Mouse (Mus musculus): ENCODE measurements around the gene Gm26938. TPM values are rescaled to one million over a fixed set of nuclear protein-coding genes. Genes with fewer than 3 reads are reported as not detected.

The Gm26938 gene
- not detected for total RNA-seq (2023)

GRCm38 (mm10) chr5:139826357-139827055, at the start of gene Gm26938, which contains the start of gene Psmg3:
Gm26938 (minus strand) TSS chr5:139826407.
Psmg3 (minus strand) TSS chr5:139826885.

GRCm38 (mm10) chr5:139819538-139820181, 6.5 kb downstream of the Gm26938 start, which contains the start of gene Tmem184a:
Tmem184a (minus strand) TSS chr5:139819917.

GRCm38 (mm10) chr5:139791227-139792158, 34.7 kb downstream of the Gm26938 start, which contains the start of gene Mafk:
Mafk (plus strand) TSS chr5:139791513.

GRCm38 (mm10) chr5:139775216-139775926, 50.8 kb downstream of the Gm26938 start, which contains the start of gene Ints1:
Ints1 (minus strand) TSS chr5:139775674.

Other genes starting within 250 kb of the Gm26938 start
- gene Micall2, start 90.1 kb downstream of the Gm26938 start, total RNA-seq (2023), result 1 to 10 TPM; 8.1 to 9.1 TPM
- gene Ints1, start 50.7 kb downstream of the Gm26938 start, total RNA-seq (2023), result 10 to 100 TPM; 44.9 to 47.3 TPM
- gene Mafk, start 34.9 kb downstream of the Gm26938 start, total RNA-seq (2023), result 100 to 1,000 TPM; 115 to 118 TPM
- not detected for gene Tmem184a, start 6.5 kb downstream of the Gm26938 start, total RNA-seq (2023)
- 10 to 100 TPM in 1 of 2 experiments, 1 to 10 TPM in 1; 9.7 to 13.2 TPM for gene Psmg3, start 478 bp upstream of the Gm26938 start, total RNA-seq (2023)
- not detected for gene Elfn1, start 81.5 kb upstream of the Gm26938 start, total RNA-seq (2023)